Mouse (Mus musculus): ENCODE measurements around the gene Gramd1c. TPM values are rescaled to one million over a fixed set of nuclear protein-coding genes. Genes with fewer than 3 reads are reported as not detected.

Gramd1c gene
- polyA plus RNA-seq, 2 experiments = 1.6 to 2.2 TPM

- Histone ChIP-seq H3K4me1 (replicated peaks; ENCODE audit: control insufficient read depth in 2 of 2, insufficient read depth in 2 of 2, low read length in 1 of 2) (no peaks in the 10 kb centered on the region; a peak in 1 of 4 replicates), H3K4me2 (ENCODE audit: low read depth) (no peak overlapping the region), H3K27me3 (ENCODE audit: control insufficient read depth, insufficient read depth, low read length) (no peaks in the 10 kb centered on the region), H3K4me3 (ENCODE audit: insufficient read depth in 1 of 2, low read depth in 2 of 2, low read length in 2 of 2) (no peak overlapping the region), H3K9me3 (ENCODE audit: control insufficient read depth, low read length) (no peaks in the 10 kb centered on the region), H3K9ac (replicated peaks) (no peak overlapping the region), H3K36me3 (replicated peaks; ENCODE audit: control insufficient read depth, insufficient read depth, low read depth) (no peaks in the 10 kb centered on the region), H3K27ac (no peak overlapping the region)
- DNase-seq (ENCODE audit: low read depth in 3 of 3, low spot score in 3 of 3) (no peak), ATAC-seq (ENCODE audit: insufficient read depth) (no peak)
- WGBS (ENCODE audit: insufficient replicate concordance) = 70% methylated on average over 7 of the region's 7 CpGs
- TF ChIP-seq CTCF (IDR thresholded peaks at IDR 0.05; ENCODE audit: low read depth) (no peak), EP300 (IDR thresholded peaks at IDR 0.05; ENCODE audit: low read depth) (no peak)
Observed at GRCm38 (mm10) chr16:43932319-43932718, 130.8 kb downstream of the Gramd1c start.

- WGBS (ENCODE audit: insufficient replicate concordance) = 62% methylated on average over 3 of the region's 3 CpGs
- Histone ChIP-seq H3K4me1 (replicated peaks; ENCODE audit: control insufficient read depth in 2 of 2, insufficient read depth in 2 of 2, low read length in 1 of 2) (no peaks in the 10 kb centered on the region; a peak in 1 of 4 replicates), H3K27me3 (ENCODE audit: control insufficient read depth, insufficient read depth, low read length) (no peaks in the 10 kb centered on the region), H3K27ac (no peak overlapping the region), H3K4me3 (ENCODE audit: insufficient read depth in 1 of 2, low read depth in 2 of 2, low read length in 2 of 2) (no peak overlapping the region), H3K4me2 (ENCODE audit: low read depth) (no peak overlapping the region), H3K36me3 (replicated peaks; ENCODE audit: control insufficient read depth, insufficient read depth, low read depth) (no peaks in the 10 kb centered on the region), H3K9me3 (ENCODE audit: control insufficient read depth, low read length) (no peaks in the 10 kb centered on the region), H3K9ac (replicated peaks) (no peak overlapping the region)
- ATAC-seq (ENCODE audit: insufficient read depth) (no peak), DNase-seq (ENCODE audit: low read depth in 3 of 3, low spot score in 3 of 3) (no peak)
- TF ChIP-seq EP300 (IDR thresholded peaks at IDR 0.05; ENCODE audit: low read depth) (no peak), CTCF (IDR thresholded peaks at IDR 0.05; ENCODE audit: low read depth) (no peak)
Observed at GRCm38 (mm10) chr16:43931502-43931901, 131.6 kb downstream of the Gramd1c start.

GRCm38 (mm10) chr16:43930577-43930976 lies 132.6 kb downstream of the Gramd1c start:
- no peak for DNase-seq (ENCODE audit: low read depth in 3 of 3, low spot score in 3 of 3)
- Histone ChIP-seq H3K9me3 (ENCODE audit: control insufficient read depth, low read length) (no peaks in the 10 kb centered on the region), H3K4me2 (ENCODE audit: low read depth) (no peak overlapping the region), H3K9ac (replicated peaks) (no peak overlapping the region), H3K27me3 (ENCODE audit: control insufficient read depth, insufficient read depth, low read length) (no peaks in the 10 kb centered on the region), H3K4me3 (ENCODE audit: insufficient read depth in 1 of 2, low read depth in 2 of 2, low read length in 2 of 2) (no peak overlapping the region), H3K4me1 (replicated peaks; ENCODE audit: control insufficient read depth in 2 of 2, insufficient read depth in 2 of 2, low read length in 1 of 2) (no peaks in the 10 kb centered on the region; a peak in 1 of 4 replicates), H3K27ac (no peak overlapping the region), H3K36me3 (replicated peaks; ENCODE audit: control insufficient read depth, insufficient read depth, low read depth) (no peaks in the 10 kb centered on the region)
- ATAC-seq (ENCODE audit: insufficient read depth) = no peak
- TF ChIP-seq EP300 (IDR thresholded peaks at IDR 0.05; ENCODE audit: low read depth) (no peak), CTCF (IDR thresholded peaks at IDR 0.05; ENCODE audit: low read depth) (no peak)

Small RNAs within 50 kb of the gene (microRNA-seq; reads per million reads assigned to microRNA genes)
- gene Mir3470b = not detected

Other genes with a start within 250 kb of the Gramd1c start
- gene Ccdc191, start 173.5 kb downstream of the Gramd1c start, polyA plus RNA-seq (2012; rRNA removed) = 0.49 and 0.92 TPM in 2 replicates
- gene Ccdc191, start 173.5 kb downstream of the Gramd1c start, polyA plus RNA-seq (2014; fragmentation: Nextera tagmentation; extraction: Ambion mirVana) = 1.8 and 2.6 TPM in 2 replicates
- gene Qtrt2, start 136.5 kb downstream of the Gramd1c start, polyA plus RNA-seq (2012; rRNA removed) = 9.2 and 10.4 TPM in 2 replicates
- 7.2 and 8.4 TPM in 2 replicates for gene Qtrt2, start 136.5 kb downstream of the Gramd1c start, polyA plus RNA-seq (2014; fragmentation: Nextera tagmentation; extraction: Ambion mirVana)
- 0.22 and 0.25 TPM in 2 replicates for gene Zdhhc23, start 83.6 kb downstream of the Gramd1c start, polyA plus RNA-seq (2012; rRNA removed)
- gene Zdhhc23, start 83.6 kb downstream of the Gramd1c start, polyA plus RNA-seq (2014; fragmentation: Nextera tagmentation; extraction: Ambion mirVana) = 0.16 and 0.20 TPM in 2 replicates
- 8.6 and 11.9 TPM in 2 replicates for gene Atp6v1a, start 76.4 kb upstream of the Gramd1c start, polyA plus RNA-seq (2012; rRNA removed)
- gene Atp6v1a, start 76.4 kb upstream of the Gramd1c start, polyA plus RNA-seq (2014; fragmentation: Nextera tagmentation; extraction: Ambion mirVana) = 28.1 and 28.8 TPM in 2 replicates
- gene Naa50, start 76.5 kb upstream of the Gramd1c start, polyA plus RNA-seq (2012; rRNA removed) = 11.3 and 19.1 TPM in 2 replicates
- gene Naa50, start 76.5 kb upstream of the Gramd1c start, polyA plus RNA-seq (2014; fragmentation: Nextera tagmentation; extraction: Ambion mirVana) = 39.0 and 40.6 TPM in 2 replicates
- gene Usf3, start 109.9 kb upstream of the Gramd1c start, polyA plus RNA-seq (2012; rRNA removed) = 3.7 and 3.9 TPM in 2 replicates
- gene Usf3, start 109.9 kb upstream of the Gramd1c start, polyA plus RNA-seq (2014; fragmentation: Nextera tagmentation; extraction: Ambion mirVana) = 2.7 and 3.1 TPM in 2 replicates

Data from liver, embryonic 14.5 days (tissue).